Mouse (Mus musculus): ENCODE results near the gene Zfp747.

The Zfp747 gene

GRCm38 (mm10) chr7:127326685-127327084 lies 49.2 kb downstream of the Zfp747 start:
- DNase-seq = peak; percentile 28

GRCm38 (mm10) chr7:127325550-127325949 lies 50.3 kb downstream of the Zfp747 start:
- DNase-seq = no peak

DNA sequence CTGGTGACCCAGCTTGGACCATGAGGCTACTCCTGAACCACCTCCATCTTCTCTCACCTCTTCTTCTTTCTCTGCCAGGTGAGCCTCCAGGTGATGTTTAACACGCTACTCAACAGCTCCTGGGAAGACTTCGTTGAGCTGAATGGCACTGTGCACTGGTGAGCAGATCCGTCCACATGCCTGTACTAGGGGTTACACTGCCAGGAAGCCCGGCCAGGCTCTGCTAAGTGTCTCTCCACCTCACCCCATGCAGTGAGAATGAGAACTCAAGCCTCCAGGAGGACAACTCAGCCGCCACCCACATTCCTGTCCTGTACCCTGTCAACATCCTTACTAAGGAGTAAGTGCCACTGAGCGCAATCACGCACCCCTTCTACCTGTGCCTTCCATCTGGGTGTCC lies 50.9 kb downstream of the Zfp747 start:
- no peak for DNase-seq

Data from lung, postnatal 36 days (tissue).